Mouse (Mus musculus): Measurements from ENCODE around the gene Myh7b. TPM values are rescaled to one million over a fixed set of nuclear protein-coding genes. Genes with fewer than 3 reads are reported as not detected.
"Not testable (repeated sequence)": the region's sequence is repeated elsewhere in the genome, so short reads cannot be mapped to it uniquely, and the experiment has no call there.

The Myh7b gene
- polyA plus RNA-seq, 1 experiment from 2014 or later, result 0.66 TPM

DNA sequence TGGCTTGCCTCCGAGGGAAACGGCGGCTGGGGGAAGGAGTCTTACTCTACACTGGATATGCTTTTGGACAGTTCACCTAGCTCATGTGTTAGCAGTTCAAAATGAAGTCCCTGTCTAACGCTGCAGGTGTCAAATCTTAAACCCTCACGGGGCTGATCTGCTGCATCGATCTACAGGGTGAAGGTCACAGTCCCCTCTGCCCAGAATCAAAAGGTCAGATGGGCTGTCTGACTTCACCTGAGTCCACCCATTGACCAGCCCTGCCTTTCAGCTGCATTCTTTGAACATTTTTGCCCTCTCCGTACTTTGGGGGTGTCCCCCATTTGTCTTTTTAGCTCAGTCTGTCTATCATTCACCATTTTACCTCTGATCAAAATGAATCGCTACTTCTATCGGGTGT is 25.9 kb upstream of the Myh7b start:
- no peaks in the 10 kb centered on the region for H3K27me3 ChIP-seq
- no peak for ATAC-seq (ENCODE audit: low FRiP score)
- 59% methylated on average over 9 of the region's 9 CpGs for WGBS
- no peaks in the 10 kb centered on the region for H3K9me3 ChIP-seq
- no peaks in the 10 kb centered on the region for H3K36me3 ChIP-seq (replicated peaks)
- no peak overlapping the region for H3K27ac ChIP-seq
- H3K4me1 ChIP-seq, result peaks cover 10% of the 10 kb centered on the region; the same call in 1 of the 2 replicates
- H3K9ac ChIP-seq, result 0 out of 2 replicates have a peak overlapping the region, but pooled peaks have one; percentile 12
- H3K4me3 ChIP-seq (replicated peaks), result no peak overlapping the region
- no peak overlapping the region for H3K4me2 ChIP-seq

GRCm38 (mm10) chr2:155585486-155585885 is 25.5 kb upstream of the Myh7b start:
- H3K27me3 ChIP-seq, result no peaks in the 10 kb centered on the region
- no peak overlapping the region for H3K4me2 ChIP-seq
- ATAC-seq (ENCODE audit: low FRiP score), result no peak
- 31% methylated on average over 10 of the region's 10 CpGs for WGBS
- no peaks in the 10 kb centered on the region for H3K36me3 ChIP-seq (replicated peaks)
- H3K9me3 ChIP-seq, result no peaks in the 10 kb centered on the region
- no peak overlapping the region for H3K27ac ChIP-seq
- H3K9ac ChIP-seq, result 0 out of 2 replicates have a peak overlapping the region, but pooled peaks have one; percentile 12
- H3K4me1 ChIP-seq, result peaks cover 10% of the 10 kb centered on the region; the same call in 1 of the 2 replicates
- no peak overlapping the region for H3K4me3 ChIP-seq (replicated peaks)

GRCm38 (mm10) chr2:155588136-155588535 is 22.9 kb upstream of the Myh7b start:
- no peak overlapping the region for H3K4me2 ChIP-seq
- no peak overlapping the region for H3K4me3 ChIP-seq (replicated peaks)
- no peaks in the 10 kb centered on the region for H3K36me3 ChIP-seq (replicated peaks)
- no peaks in the 10 kb centered on the region for H3K9me3 ChIP-seq
- H3K27ac ChIP-seq, result no peak overlapping the region
- peaks cover 20% of the 10 kb centered on the region for H3K4me1 ChIP-seq
- no peak for ATAC-seq (ENCODE audit: low FRiP score)
- no peak overlapping the region for H3K9ac ChIP-seq
- 90% methylated on average over 3 of the region's 3 CpGs for WGBS
- no peaks in the 10 kb centered on the region for H3K27me3 ChIP-seq

GRCm38 (mm10) chr2:155589521-155589920 is 21.5 kb upstream of the Myh7b start:
- Histone ChIP-seq H3K27ac (no peak overlapping the region), H3K4me3 (replicated peaks) (no peak overlapping the region), H3K9ac (no peak overlapping the region), H3K27me3 (no peaks in the 10 kb centered on the region), H3K9me3 (no peaks in the 10 kb centered on the region), H3K36me3 (replicated peaks) (no peaks in the 10 kb centered on the region), H3K4me1 (peaks cover 20% of the 10 kb centered on the region), H3K4me2 (no peak overlapping the region)
- WGBS, result 80% methylated on average over 6 of the region's 6 CpGs
- no peak for ATAC-seq (ENCODE audit: low FRiP score)

DNA sequence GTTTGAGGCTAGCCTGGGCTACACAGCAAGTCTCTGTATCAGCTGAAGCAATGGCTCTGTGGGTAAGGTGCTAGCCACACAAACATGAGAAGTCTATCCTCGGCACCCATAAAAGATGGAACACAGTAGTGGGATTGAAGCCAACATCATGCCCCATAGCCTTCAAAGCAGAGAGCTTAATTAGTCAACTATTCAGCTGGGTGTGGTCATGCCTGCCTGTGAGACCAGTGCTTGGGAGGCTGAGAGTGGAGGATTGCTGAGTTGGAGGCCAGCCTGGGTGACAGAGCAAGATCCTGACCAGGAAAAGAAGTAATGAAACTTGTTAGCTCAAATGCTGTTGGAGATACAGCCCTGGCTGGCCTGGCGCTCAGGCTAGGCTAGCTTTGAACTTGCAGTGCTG is 20.1 kb upstream of the Myh7b start:
- no peak overlapping the region for H3K9ac ChIP-seq
- H3K27ac ChIP-seq, result no peak overlapping the region
- H3K4me1 ChIP-seq, result peaks cover 11% of the 10 kb centered on the region
- H3K4me3 ChIP-seq (replicated peaks), result no peak overlapping the region
- no peak for ATAC-seq (ENCODE audit: low FRiP score)
- no peaks in the 10 kb centered on the region for H3K9me3 ChIP-seq
- 85% methylated on average over 2 of the region's 2 CpGs for WGBS
- H3K27me3 ChIP-seq, result peaks cover 2% of the 10 kb centered on the region; the same call in 1 of the 2 replicates
- H3K4me2 ChIP-seq, result no peak overlapping the region
- no peaks in the 10 kb centered on the region for H3K36me3 ChIP-seq (replicated peaks)

DNA sequence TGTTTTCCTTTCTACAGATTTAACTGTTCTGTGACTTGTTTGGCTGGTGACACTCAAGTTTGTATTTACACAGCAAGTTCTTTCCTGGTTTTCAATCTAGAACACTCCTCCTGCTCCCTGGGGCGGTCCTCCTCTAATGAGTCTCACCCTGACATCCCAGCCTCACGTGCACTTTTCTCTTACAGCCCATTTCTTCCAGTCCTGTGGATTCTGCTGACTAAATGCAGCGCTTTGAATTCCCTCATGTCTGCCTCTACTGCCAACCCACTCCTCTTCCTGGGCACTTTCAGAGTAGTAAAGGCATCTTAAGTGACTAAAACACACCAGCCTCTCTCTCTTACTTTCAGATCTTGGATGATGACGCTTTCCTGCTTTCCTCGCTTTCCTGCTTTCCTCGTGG is 19.3 kb upstream of the Myh7b start:
- ATAC-seq (ENCODE audit: low FRiP score), result no peak
- Histone ChIP-seq H3K9me3 (no peaks in the 10 kb centered on the region), H3K4me3 (replicated peaks) (peak overlapping the region; percentile 60), H3K36me3 (replicated peaks) (no peaks in the 10 kb centered on the region), H3K27me3 (peaks cover 9% of the 10 kb centered on the region; the same call in 1 of the 2 replicates), H3K27ac (peak overlapping the region; percentile 82; the same call in 1 of the 2 replicates), H3K9ac (peak overlapping the region; percentile 61), H3K4me1 (peaks cover 9% of the 10 kb centered on the region), H3K4me2 (peak overlapping the region; percentile 77)
- WGBS, result 5% methylated on average over 6 of the region's 6 CpGs

DNA sequence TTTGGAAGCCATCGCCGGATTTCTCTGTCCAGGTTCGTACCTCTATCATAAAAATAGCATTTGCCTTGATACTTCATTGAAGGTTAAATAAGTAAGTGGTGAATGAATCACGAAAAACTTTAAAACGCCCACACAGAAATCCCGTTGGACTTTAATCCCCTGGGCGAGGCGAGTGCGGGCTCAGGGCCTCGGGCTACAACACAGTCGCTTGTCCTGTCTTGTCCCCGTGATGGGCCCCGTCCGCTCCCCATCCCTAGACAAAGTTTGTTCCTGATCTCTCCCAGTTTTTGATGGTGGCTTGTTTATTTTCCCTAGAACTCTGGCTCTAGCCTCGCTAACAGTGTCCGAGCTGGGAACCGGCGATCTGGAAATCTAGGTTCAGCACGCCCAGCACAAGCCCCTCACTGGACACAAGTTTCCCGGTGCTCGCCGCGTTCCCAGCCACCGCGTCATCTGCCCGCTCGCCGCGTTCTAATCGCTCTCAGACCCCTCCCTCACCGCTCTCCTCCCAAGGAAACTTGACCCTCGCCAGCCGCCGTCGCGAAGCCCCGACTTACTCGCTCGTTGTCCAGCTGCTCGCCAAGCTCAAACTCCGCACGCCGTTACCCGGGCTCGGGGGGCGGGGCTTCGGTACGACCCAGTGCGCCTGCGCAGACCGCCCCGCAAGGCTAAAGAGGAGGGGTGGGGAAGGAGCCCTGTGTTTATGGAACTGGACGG is 18.7 kb upstream of the Myh7b start, which contains the start of gene Gss:
Gss (minus strand) TSS at position 674 of the 717 bp plus-strand sequence.
- peak; percentile 92 for ATAC-seq (ENCODE audit: low FRiP score)
- Histone ChIP-seq H3K27ac (peak within 1 kb of the TSS; percentile 82), H3K4me3 (replicated peaks) (peak within 1 kb of the TSS; percentile 60), H3K9ac (peak within 1 kb of the TSS; percentile 61), H3K9me3 (no peaks in the 10 kb centered on the region), H3K4me2 (peak within 1 kb of the TSS; percentile 77), H3K36me3 (replicated peaks) (no peaks in the 10 kb centered on the region), H3K4me1 (peaks cover 9% of the 10 kb centered on the region), H3K27me3 (peaks cover 11% of the 10 kb centered on the region; the same call in 1 of the 2 replicates)
- WGBS, result under 1% methylated on average over 53 of the region's 53 CpGs

DNA sequence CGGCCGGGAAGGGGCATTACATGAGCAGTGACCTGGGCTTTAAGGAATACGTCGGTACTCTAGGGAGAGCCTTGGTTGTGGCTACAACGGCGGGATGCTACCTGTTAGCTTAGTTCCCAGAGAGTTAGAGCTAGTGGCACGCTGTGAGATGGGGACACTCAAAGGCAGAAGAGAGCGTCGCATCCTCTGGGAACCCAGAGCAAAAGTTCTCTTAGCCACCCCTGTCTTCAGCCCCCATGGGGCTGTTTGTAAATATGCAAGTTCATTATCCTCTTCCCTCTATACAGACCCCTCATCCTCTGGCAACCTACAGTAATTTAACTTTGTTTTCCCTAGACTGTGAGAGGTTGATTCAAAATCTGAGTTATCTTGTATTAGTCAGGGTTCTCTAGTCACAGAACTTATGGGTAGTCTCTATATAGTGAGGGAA is 18.1 kb upstream of the Myh7b start:
- H3K4me2 ChIP-seq, result peak overlapping the region; percentile 77
- H3K9me3 ChIP-seq, result no peaks in the 10 kb centered on the region
- no peaks in the 10 kb centered on the region for H3K36me3 ChIP-seq (replicated peaks)
- peak overlapping the region; percentile 61 for H3K9ac ChIP-seq
- peaks cover 9% of the 10 kb centered on the region for H3K4me1 ChIP-seq
- H3K27ac ChIP-seq, result no peak overlapping the region
- H3K27me3 ChIP-seq, result peaks cover 11% of the 10 kb centered on the region; the same call in 1 of the 2 replicates
- WGBS, result 1% methylated on average over 9 of the region's 9 CpGs
- H3K4me3 ChIP-seq (replicated peaks), result peak overlapping the region; percentile 60
- ATAC-seq (ENCODE audit: low FRiP score), result no peak

DNA sequence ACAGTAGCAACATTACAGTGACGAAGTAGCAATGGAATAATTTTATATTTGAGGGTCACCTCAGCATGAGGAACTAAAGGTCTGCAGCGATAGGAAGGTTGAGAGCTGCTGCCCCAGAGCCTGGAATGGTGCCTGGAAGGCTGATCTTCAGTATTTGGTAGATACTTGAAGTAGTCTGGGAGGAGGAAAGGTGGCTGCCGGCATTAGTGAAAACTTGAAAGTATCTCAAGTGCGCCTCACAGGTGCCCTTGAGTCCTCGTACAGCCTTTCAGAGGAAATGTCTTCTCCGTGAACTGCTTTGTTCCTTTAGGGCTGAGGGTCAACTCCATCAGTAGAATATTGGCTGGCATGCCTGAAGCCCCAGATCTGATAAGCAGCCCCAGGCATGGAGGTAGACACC is 15.5 kb upstream of the Myh7b start:
- Histone ChIP-seq H3K9me3 (no peaks in the 10 kb centered on the region), H3K27me3 (peaks cover 11% of the 10 kb centered on the region; the same call in 1 of the 2 replicates), H3K4me2 (no peak overlapping the region), H3K27ac (no peak overlapping the region), H3K9ac (no peak overlapping the region), H3K4me3 (replicated peaks) (no peak overlapping the region), H3K4me1 (peaks cover 9% of the 10 kb centered on the region), H3K36me3 (replicated peaks) (no peaks in the 10 kb centered on the region)
- WGBS, result 86% methylated on average over 6 of the region's 6 CpGs
- no peak for ATAC-seq (ENCODE audit: low FRiP score)

DNA sequence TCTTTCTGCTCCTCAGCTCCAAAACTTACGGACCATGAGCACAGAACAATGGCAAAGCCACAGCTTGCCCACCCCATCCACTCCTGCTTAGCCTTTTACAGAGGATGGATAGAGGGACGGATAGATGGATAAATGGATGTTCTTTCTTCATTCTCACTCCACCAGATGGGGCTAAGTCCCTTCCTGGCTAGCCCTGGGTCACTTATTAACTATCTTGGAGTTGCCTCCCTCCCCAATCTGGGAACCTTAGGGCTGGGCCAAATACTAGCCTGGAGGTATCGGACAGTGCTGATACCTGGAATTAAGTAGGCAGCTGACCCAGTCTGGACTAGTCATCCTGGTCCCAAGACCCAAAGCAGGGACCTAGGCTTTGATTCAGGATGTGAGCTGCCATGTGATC is 7.3 kb upstream of the Myh7b start:
- Histone ChIP-seq H3K4me2 (no peak overlapping the region), H3K9me3 (no peaks in the 10 kb centered on the region), H3K9ac (no peak overlapping the region), H3K36me3 (replicated peaks) (no peaks in the 10 kb centered on the region), H3K27ac (no peak overlapping the region), H3K27me3 (no peaks in the 10 kb centered on the region; the same call in 1 of the 2 replicates), H3K4me1 (no peaks in the 10 kb centered on the region), H3K4me3 (replicated peaks) (no peak overlapping the region)
- ATAC-seq (ENCODE audit: low FRiP score), result no peak
- 67% methylated on average over 3 of the region's 3 CpGs for WGBS

GRCm38 (mm10) chr2:155604560-155605235 is 6.3 kb upstream of the Myh7b start:
- H3K9ac ChIP-seq, result no peak overlapping the region
- 60% methylated on average over 10 of the region's 10 CpGs for WGBS

DNA sequence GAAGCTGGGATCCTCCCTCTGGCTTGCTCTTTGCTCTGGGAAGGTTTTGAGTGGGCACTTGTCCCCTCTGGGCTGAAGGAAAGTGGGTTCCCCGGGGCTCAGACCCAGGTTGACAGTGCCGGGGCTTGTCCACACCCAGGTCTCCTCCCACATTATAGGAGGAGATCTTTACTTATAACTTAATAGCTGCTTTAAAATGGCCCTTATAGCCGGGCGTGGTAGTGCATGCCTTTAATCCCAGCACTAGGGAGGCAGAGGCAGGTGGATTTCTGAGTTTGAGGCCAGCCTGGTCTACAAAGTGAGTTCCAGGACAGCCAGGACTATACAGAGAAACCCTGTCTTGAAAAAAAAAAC is 5.8 kb upstream of the Myh7b start:
- H3K9ac ChIP-seq; H3K27ac ChIP-seq; H3K4me2 ChIP-seq; H3K4me1 ChIP-seq; H3K4me3 ChIP-seq (replicated peaks); ATAC-seq (ENCODE audit: low FRiP score); H3K9me3 ChIP-seq; H3K27me3 ChIP-seq; H3K36me3 ChIP-seq (replicated peaks): not testable (repeated sequence)
- 88% methylated on average over 4 of the region's 4 CpGs for WGBS

More at GRCm38 (mm10) chr2:155604560-155605235, 6.3 kb upstream of the Myh7b start:
- Histone ChIP-seq H3K4me3 (replicated peaks) (no peak overlapping the region), H3K4me2 (no peak overlapping the region), H3K9me3 (no peaks in the 10 kb centered on the region), H3K27ac (no peak overlapping the region), H3K36me3 (replicated peaks) (no peaks in the 10 kb centered on the region), H3K27me3 (no peaks in the 10 kb centered on the region; the same call in 1 of the 2 replicates), H3K4me1 (no peaks in the 10 kb centered on the region)
- no peak for ATAC-seq (ENCODE audit: low FRiP score)
